Mouse (Mus musculus) bone marrow, adult 2 months (tissue): ENCODE measurements around the gene Gpr180.

Source experiments
- CTCF ChIP-seq: fragments of 200-500 bp; IDR thresholded peaks from 2 replicates; pipeline ENCODE4 v1.5.1; 2011; ENCODE audit warnings: low read length, control low read depth; ENCODE audit not compliant: control insufficient read depth, insufficient read depth
- POLR2A ChIP-seq: fragments of 200-500 bp; IDR thresholded peaks from 2 replicates; pipeline ENCODE4 v1.6.1; 2011; ENCODE audit warnings: low read depth, mild to moderate bottlenecking, control low read depth, low read length, borderline replicate concordance; ENCODE audit not compliant: control insufficient read depth

DNA sequence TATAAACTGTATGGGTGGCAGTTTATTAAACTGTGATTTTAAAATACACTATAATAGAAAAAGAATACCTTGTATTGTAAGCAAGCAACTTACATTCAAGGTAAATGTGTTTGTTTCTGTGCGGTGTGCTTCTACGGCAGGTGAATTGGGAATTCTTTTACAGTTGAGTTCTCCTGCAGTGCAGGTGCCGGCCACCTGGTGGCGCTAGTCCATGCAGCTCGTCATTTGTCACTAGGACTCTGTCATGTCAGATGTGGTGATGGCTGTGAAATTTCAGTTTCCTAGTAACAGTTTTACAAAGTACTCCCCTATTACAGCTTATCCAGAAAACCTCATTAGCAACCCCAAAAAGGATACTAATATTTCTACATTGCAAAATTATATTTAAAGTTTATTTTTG is 20.2 kb downstream of the Gpr180 start:
- TF ChIP-seq CTCF (peak; percentile 96), POLR2A (no peak)
